Mouse (Mus musculus) lung, postnatal 0 days (tissue): ENCODE measurements around the gene Cnot2.

Source experiments
- CTCF ChIP-seq: IDR thresholded peaks from 2 replicates; pipeline ENCODE4 v1.5.1; 2016; ENCODE audit warnings: antibody characterized with exemption, mild to moderate bottlenecking
- EP300 ChIP-seq: IDR thresholded peaks from 2 replicates; pipeline ENCODE4 v1.6.1; 2016; ENCODE audit warnings: antibody characterized with exemption, mild to moderate bottlenecking, control low read depth

- no peak for TF ChIP-seq EP300
- TF ChIP-seq CTCF, result no peak
Measured at GRCm38 (mm10) chr10:116512521-116513253, 68.6 kb downstream of the Cnot2 start.
